Mouse (Mus musculus): ENCODE data around the gene Rfx7. TPM values are rescaled to one million over a fixed set of nuclear protein-coding genes. Genes with fewer than 3 reads are reported as not detected.

The Rfx7 gene
- polyA plus RNA-seq (2012; rRNA removed), result 2.0 and 4.7 TPM in 2 replicates

GRCm38 (mm10) chr9:72531996-72532380, at the start of gene Rfx7:
Rfx7 (plus strand) TSS chr9:72532240.
- under 1% methylated on average over 62 of the region's 63 CpGs for WGBS
- Histone ChIP-seq H3K4me3 (ENCODE audit: low read depth, low read length) (peak within 1 kb of the TSS; percentile 86), H3K27me3 (ENCODE audit: control insufficient read depth, insufficient read depth, low read length) (no peaks in the 10 kb centered on the region), H3K36me3 (ENCODE audit: control insufficient read depth, insufficient read depth, low read length) (no peaks in the 10 kb centered on the region), H3K27ac (ENCODE audit: insufficient read depth, low read depth, low read length) (peak within 1 kb of the TSS; percentile 96), H3K4me1 (ENCODE audit: control insufficient read depth, insufficient read depth, insufficient read length, low read length) (peaks cover 2% of the 10 kb centered on the region; the same call in 1 of the 2 replicates)
- TF ChIP-seq POLR2A (IDR thresholded peaks at IDR 0.05; ENCODE audit: low read depth, low read length) (peak; percentile 68), CTCF (IDR thresholded peaks at IDR 0.05; ENCODE audit: extremely low read depth, insufficient read length, insufficient replicate concordance, low read depth, low read length) (no peak)

GRCm38 (mm10) chr9:72488523-72488922, 43.5 kb upstream of the Rfx7 start:
- no peaks in the 10 kb centered on the region for H3K36me3 ChIP-seq (ENCODE audit: control insufficient read depth, insufficient read depth, low read length)
- TF ChIP-seq CTCF (IDR thresholded peaks at IDR 0.05; ENCODE audit: extremely low read depth, insufficient read length, insufficient replicate concordance, low read depth, low read length) (no peak), POLR2A (IDR thresholded peaks at IDR 0.05; ENCODE audit: low read depth, low read length) (no peak)
- peaks cover 6% of the 10 kb centered on the region; the same call in 1 of the 2 replicates for H3K4me1 ChIP-seq (ENCODE audit: control insufficient read depth, insufficient read depth, insufficient read length, low read length)
- H3K27ac ChIP-seq (ENCODE audit: insufficient read depth, low read depth, low read length), result no peak overlapping the region
- H3K27me3 ChIP-seq (ENCODE audit: control insufficient read depth, insufficient read depth, low read length), result no peaks in the 10 kb centered on the region
- no peak overlapping the region for H3K4me3 ChIP-seq (ENCODE audit: low read depth, low read length)

GRCm38 (mm10) chr9:72489131-72489530, 42.9 kb upstream of the Rfx7 start:
- peaks cover 7% of the 10 kb centered on the region; the same call in 1 of the 2 replicates for H3K4me1 ChIP-seq (ENCODE audit: control insufficient read depth, insufficient read depth, insufficient read length, low read length)
- H3K36me3 ChIP-seq (ENCODE audit: control insufficient read depth, insufficient read depth, low read length), result no peaks in the 10 kb centered on the region
- 92% methylated on average over 5 of the region's 5 CpGs for WGBS
- H3K4me3 ChIP-seq (ENCODE audit: low read depth, low read length), result no peak overlapping the region
- TF ChIP-seq CTCF (IDR thresholded peaks at IDR 0.05; ENCODE audit: extremely low read depth, insufficient read length, insufficient replicate concordance, low read depth, low read length), result no peak
- TF ChIP-seq POLR2A (IDR thresholded peaks at IDR 0.05; ENCODE audit: low read depth, low read length), result no peak
- no peak overlapping the region for H3K27ac ChIP-seq (ENCODE audit: insufficient read depth, low read depth, low read length)
- H3K27me3 ChIP-seq (ENCODE audit: control insufficient read depth, insufficient read depth, low read length), result no peaks in the 10 kb centered on the region

GRCm38 (mm10) chr9:72491559-72492193, 40.4 kb upstream of the Rfx7 start:
- Histone ChIP-seq H3K27me3 (ENCODE audit: control insufficient read depth, insufficient read depth, low read length) (no peaks in the 10 kb centered on the region), H3K4me1 (ENCODE audit: control insufficient read depth, insufficient read depth, insufficient read length, low read length) (peaks cover 8% of the 10 kb centered on the region; the same call in 1 of the 2 replicates), H3K36me3 (ENCODE audit: control insufficient read depth, insufficient read depth, low read length) (no peaks in the 10 kb centered on the region), H3K27ac (ENCODE audit: insufficient read depth, low read depth, low read length) (peak overlapping the region; percentile 93), H3K4me3 (ENCODE audit: low read depth, low read length) (peak overlapping the region; percentile 82)
- no peak for TF ChIP-seq CTCF (IDR thresholded peaks at IDR 0.05; ENCODE audit: extremely low read depth, insufficient read length, insufficient replicate concordance, low read depth, low read length)
- peak; percentile 37 for TF ChIP-seq POLR2A (IDR thresholded peaks at IDR 0.05; ENCODE audit: low read depth, low read length)
- under 1% methylated on average over 32 of the region's 32 CpGs for WGBS

GRCm38 (mm10) chr9:72492194-72492565, 39.9 kb upstream of the Rfx7 start, which contains the start of gene Tex9:
Tex9 (minus strand) TSS chr9:72492212.
- peaks cover 8% of the 10 kb centered on the region; the same call in 1 of the 2 replicates for H3K4me1 ChIP-seq (ENCODE audit: control insufficient read depth, insufficient read depth, insufficient read length, low read length)
- peak within 1 kb of the TSS; percentile 93 for H3K27ac ChIP-seq (ENCODE audit: insufficient read depth, low read depth, low read length)
- no peaks in the 10 kb centered on the region for H3K27me3 ChIP-seq (ENCODE audit: control insufficient read depth, insufficient read depth, low read length)
- 9% methylated on average over 6 of the region's 6 CpGs for WGBS
- TF ChIP-seq POLR2A (IDR thresholded peaks at IDR 0.05; ENCODE audit: low read depth, low read length) (no peak), CTCF (IDR thresholded peaks at IDR 0.05; ENCODE audit: extremely low read depth, insufficient read length, insufficient replicate concordance, low read depth, low read length) (no peak)
- H3K4me3 ChIP-seq (ENCODE audit: low read depth, low read length), result peak within 1 kb of the TSS; percentile 82
- H3K36me3 ChIP-seq (ENCODE audit: control insufficient read depth, insufficient read depth, low read length), result no peaks in the 10 kb centered on the region

- Histone ChIP-seq H3K27me3 (ENCODE audit: control insufficient read depth, insufficient read depth, low read length) (no peaks in the 10 kb centered on the region), H3K36me3 (ENCODE audit: control insufficient read depth, insufficient read depth, low read length) (no peaks in the 10 kb centered on the region), H3K27ac (ENCODE audit: insufficient read depth, low read depth, low read length) (no peak overlapping the region), H3K4me3 (ENCODE audit: low read depth, low read length) (no peak overlapping the region), H3K4me1 (ENCODE audit: control insufficient read depth, insufficient read depth, insufficient read length, low read length) (peaks cover 8% of the 10 kb centered on the region; the same call in 1 of the 2 replicates)
- 84% methylated on average over 2 of the region's 2 CpGs for WGBS
- no peak for TF ChIP-seq POLR2A (IDR thresholded peaks at IDR 0.05; ENCODE audit: low read depth, low read length)
These were observed 38.6 kb upstream of the Rfx7 start for GRCm38 (mm10) chr9:72493465-72493864.

GRCm38 (mm10) chr9:72493984-72494685, 37.9 kb upstream of the Rfx7 start:
- Histone ChIP-seq H3K27ac (ENCODE audit: insufficient read depth, low read depth, low read length) (no peak overlapping the region), H3K4me3 (ENCODE audit: low read depth, low read length) (no peak overlapping the region), H3K27me3 (ENCODE audit: control insufficient read depth, insufficient read depth, low read length) (no peaks in the 10 kb centered on the region), H3K36me3 (ENCODE audit: control insufficient read depth, insufficient read depth, low read length) (no peaks in the 10 kb centered on the region), H3K4me1 (ENCODE audit: control insufficient read depth, insufficient read depth, insufficient read length, low read length) (peaks cover 8% of the 10 kb centered on the region; the same call in 1 of the 2 replicates)
- TF ChIP-seq CTCF (IDR thresholded peaks at IDR 0.05; ENCODE audit: extremely low read depth, insufficient read length, insufficient replicate concordance, low read depth, low read length) (no peak), POLR2A (IDR thresholded peaks at IDR 0.05; ENCODE audit: low read depth, low read length) (no peak)
- 69% methylated on average over 3 of the region's 3 CpGs for WGBS

Data from small intestine, adult 2 months (tissue).